Mouse (Mus musculus): ENCODE measurements around the gene Snrpg. TPM values are rescaled to one million over a fixed set of nuclear protein-coding genes. Genes with fewer than 3 reads are reported as not detected.

The Snrpg gene
- polyA plus RNA-seq, 1 experiment from 2014 or later, result 261 TPM

Other genes with a start within 250 kb of the Snrpg start
- gene Tgfa, start 176.1 kb upstream of the Snrpg start, polyA plus RNA-seq (2015; fragmentation: Nextera tagmentation; extraction: Ambion mirVana), result 2.3 and 3.1 TPM in 2 replicates
- gene Fam136a, start 5.7 kb upstream of the Snrpg start, polyA plus RNA-seq (2015; fragmentation: Nextera tagmentation; extraction: Ambion mirVana), result 78.0 and 87.2 TPM in 2 replicates
- 49.8 and 54.7 TPM in 2 replicates for gene Pcyox1, start 25.9 kb downstream of the Snrpg start, polyA plus RNA-seq (2015; fragmentation: Nextera tagmentation; extraction: Ambion mirVana)
- 109 and 119 TPM in 2 replicates for gene Tia1, start 32.9 kb downstream of the Snrpg start, polyA plus RNA-seq (2015; fragmentation: Nextera tagmentation; extraction: Ambion mirVana)
- gene Gm44790, start 55.4 kb downstream of the Snrpg start, polyA plus RNA-seq (2015; fragmentation: Nextera tagmentation; extraction: Ambion mirVana), result 1.1 TPM in 1 of 2 replicates, not detected in the other
- gene C87436, start 67.1 kb downstream of the Snrpg start, polyA plus RNA-seq (2015; fragmentation: Nextera tagmentation; extraction: Ambion mirVana), result 15.1 and 17.3 TPM in 2 replicates
- gene Pcbp1, start 155.0 kb downstream of the Snrpg start, polyA plus RNA-seq (2015; fragmentation: Nextera tagmentation; extraction: Ambion mirVana), result 313 and 337 TPM in 2 replicates